Mouse (Mus musculus) C2C12 (cell line): ENCODE measurements around the gene Arhgef10l. TPM values are rescaled to one million over a fixed set of nuclear protein-coding genes. Genes with fewer than 3 reads are reported as not detected.

Experiments used
- H3K27me3 ChIP-seq: one replicate; pipeline ENCODE4 v1.6.1; 2011; ENCODE audit not compliant: control insufficient read depth, insufficient read depth, insufficient read length
- H3K36me3 ChIP-seq: one replicate; pipeline ENCODE4 v1.6.1; 2011; ENCODE audit not compliant: control insufficient read depth, insufficient read depth
- H3K4me3 ChIP-seq: one replicate; pipeline ENCODE4 v1.5.1; 2011; ENCODE audit warnings: mild to moderate bottlenecking, control low read depth; ENCODE audit not compliant: poor library complexity, insufficient read depth, severe bottlenecking
- H3K79me2 ChIP-seq: one replicate; pipeline ENCODE4 v1.6.1; 2011; ENCODE audit not compliant: control insufficient read depth, insufficient read depth
- H3K79me3 ChIP-seq: one replicate; pipeline ENCODE4 v1.6.1; 2011; ENCODE audit warnings: low read depth, control low read depth
- H3ac ChIP-seq: one replicate; pipeline ENCODE3; 2011; ENCODE audit warnings: low read depth; ENCODE audit not compliant: control insufficient read depth, insufficient read length
- CEBPB ChIP-seq: IDR thresholded peaks from one replicate; pipeline ENCODE4 v1.6.1; 2011; ENCODE audit warnings: low read depth, mild to moderate bottlenecking, control low read depth, moderate library complexity
- CTCF ChIP-seq: IDR thresholded peaks from one replicate; pipeline ENCODE4 v1.5.1; 2011; ENCODE audit not compliant: control insufficient read depth, insufficient read depth, insufficient read length
- FOSL1 ChIP-seq: IDR thresholded peaks from one replicate; pipeline ENCODE4 v1.8.0; 2011; ENCODE audit warnings: mild to moderate bottlenecking, low read length; ENCODE audit not compliant: poor library complexity, insufficient read depth, severe bottlenecking
- MAX ChIP-seq: IDR thresholded peaks from one replicate; pipeline ENCODE4 v1.6.1; 2011; ENCODE audit warnings: mild to moderate bottlenecking, control low read depth
- MYOD1 ChIP-seq: IDR thresholded peaks from one replicate; pipeline ENCODE4 v1.6.1; 2011; ENCODE audit warnings: low read depth; ENCODE audit not compliant: control insufficient read depth, insufficient read length
- MYOG ChIP-seq: IDR thresholded peaks from one replicate; pipeline ENCODE4 v1.6.1; 2011; ENCODE audit not compliant: control insufficient read depth, insufficient read length; ENCODE audit errors: extremely low read depth
- USF1 ChIP-seq: IDR thresholded peaks from one replicate; pipeline ENCODE4 v1.6.1; 2011; ENCODE audit warnings: low read depth, mild to moderate bottlenecking, control low read depth, moderate library complexity
- polyA plus RNA-seq: library from polyadenylated mRNA; unstranded; fragments of >200 nt; fragmentation: generic; extraction: Trizol; gene quantifications from one replicate; pipeline ENCODE4 v1.2.1, GENCODE M21; 2012; ENCODE audit warnings: missing spikeins

Gene Arhgef10l
- polyA plus RNA-seq, 1 experiment, result 27.8 TPM

DNA sequence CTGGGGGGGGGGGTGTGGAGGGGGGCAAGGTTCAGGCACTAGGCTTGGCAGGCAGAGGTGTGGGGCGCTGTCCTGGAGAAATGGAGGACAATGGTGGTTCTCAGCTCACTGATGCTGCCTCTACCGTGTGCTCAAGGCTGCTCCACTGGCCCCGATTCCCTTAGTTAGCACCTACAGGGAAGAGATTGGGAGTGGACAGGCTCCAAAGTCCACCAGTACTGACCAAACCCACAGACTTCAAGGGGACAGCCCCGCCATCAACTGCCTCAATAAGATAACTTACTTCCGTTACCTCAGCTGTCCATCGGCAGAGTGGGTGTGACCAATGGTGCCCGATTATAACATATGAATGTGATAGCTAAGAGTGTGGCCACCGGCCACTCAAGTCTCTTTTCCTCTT is 61.3 kb downstream of the Arhgef10l start:
- Histone ChIP-seq H3K36me3 (no peaks in the 10 kb centered on the region), H3K4me3 (no peak overlapping the region), H3ac (no peak overlapping the region), H3K79me2 (no peaks in the 10 kb centered on the region), H3K27me3 (no peaks in the 10 kb centered on the region), H3K79me3 (no peaks in the 10 kb centered on the region)
- TF ChIP-seq CEBPB (no peak), CTCF (no peak), FOSL1 (no peak), MYOG (no peak), MAX (no peak), MYOD1 (no peak), USF1 (no peak)

DNA sequence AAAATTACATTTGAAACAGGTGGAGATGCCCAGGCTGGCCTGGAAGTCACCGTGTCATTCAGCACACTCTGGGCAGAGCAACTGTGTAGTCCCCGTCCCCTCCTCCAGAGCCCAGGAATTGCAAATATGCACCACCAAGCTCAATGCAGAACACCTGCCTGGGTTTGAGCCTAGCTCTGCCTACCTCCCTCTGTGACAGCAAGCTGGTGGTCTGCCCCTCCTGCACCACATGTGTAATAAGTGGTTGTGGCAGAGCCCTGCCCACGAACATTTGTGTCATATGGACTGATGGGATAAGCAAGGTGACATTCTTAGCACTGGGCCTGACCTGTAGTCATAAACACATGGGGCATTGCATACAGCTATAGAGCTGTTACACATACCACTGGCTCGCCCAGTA is 63.8 kb downstream of the Arhgef10l start:
- H3K4me3 ChIP-seq, result no peak overlapping the region
- H3ac ChIP-seq, result no peak overlapping the region
- H3K79me3 ChIP-seq, result no peaks in the 10 kb centered on the region
- H3K79me2 ChIP-seq, result no peaks in the 10 kb centered on the region
- TF ChIP-seq CTCF (no peak), USF1 (no peak), MAX (no peak), CEBPB (no peak), MYOD1 (no peak), MYOG (no peak), FOSL1 (no peak)
- H3K27me3 ChIP-seq, result no peaks in the 10 kb centered on the region
- H3K36me3 ChIP-seq, result no peaks in the 10 kb centered on the region

DNA sequence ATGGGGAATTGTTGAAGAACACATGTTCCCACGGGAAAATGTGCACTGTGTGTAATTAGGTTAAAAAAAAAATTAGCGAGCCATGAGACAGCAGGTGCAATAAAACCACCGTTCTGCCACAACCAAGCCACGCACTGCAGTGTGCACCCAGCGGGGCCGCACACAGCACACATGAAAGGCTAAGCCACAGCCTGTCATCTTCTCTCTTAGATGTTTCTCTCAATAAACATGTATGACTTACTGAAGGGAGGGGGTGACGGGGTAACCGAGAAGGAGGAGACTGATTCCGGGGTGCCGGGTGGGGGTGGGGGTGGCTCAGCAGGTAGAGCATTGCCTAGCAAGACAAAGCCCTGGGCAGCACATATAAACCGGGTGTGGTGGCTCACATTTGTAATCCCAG is 64.7 kb downstream of the Arhgef10l start:
- Histone ChIP-seq H3K36me3 (no peaks in the 10 kb centered on the region), H3K79me3 (no peaks in the 10 kb centered on the region), H3K4me3 (no peak overlapping the region), H3K27me3 (no peaks in the 10 kb centered on the region), H3ac (no peak overlapping the region), H3K79me2 (no peaks in the 10 kb centered on the region)
- TF ChIP-seq FOSL1, result no peak
- TF ChIP-seq CEBPB, result no peak
- no peak for TF ChIP-seq MYOG
- no peak for TF ChIP-seq CTCF
- TF ChIP-seq MAX, result no peak
- TF ChIP-seq MYOD1, result no peak
- no peak for TF ChIP-seq USF1

DNA sequence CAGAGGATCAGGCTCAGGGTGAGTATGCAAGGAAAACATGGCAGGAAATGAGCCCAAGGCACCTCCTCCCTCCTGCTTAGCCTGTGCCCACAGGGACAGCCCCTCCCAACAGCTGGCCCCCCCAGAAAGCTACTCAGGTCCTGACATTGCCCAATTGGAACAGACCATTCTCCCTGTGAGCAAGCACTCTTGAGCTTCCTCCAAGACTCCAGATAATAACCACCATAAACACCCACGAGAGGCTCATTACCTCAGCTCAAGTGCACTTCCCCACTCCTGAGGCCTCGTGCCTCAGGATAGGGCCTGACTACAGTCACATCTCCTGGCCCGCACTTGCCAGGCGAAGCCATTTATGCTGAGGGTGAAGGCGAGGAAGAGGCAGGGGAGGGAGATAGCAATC is 67.0 kb downstream of the Arhgef10l start:
- Histone ChIP-seq H3K27me3 (no peaks in the 10 kb centered on the region), H3K36me3 (no peaks in the 10 kb centered on the region), H3ac (no peak overlapping the region), H3K79me3 (no peaks in the 10 kb centered on the region), H3K79me2 (no peaks in the 10 kb centered on the region), H3K4me3 (no peak overlapping the region)
- TF ChIP-seq FOSL1, result no peak
- no peak for TF ChIP-seq USF1
- no peak for TF ChIP-seq MAX
- TF ChIP-seq CEBPB, result no peak
- no peak for TF ChIP-seq CTCF
- TF ChIP-seq MYOG, result no peak
- TF ChIP-seq MYOD1, result no peak

DNA sequence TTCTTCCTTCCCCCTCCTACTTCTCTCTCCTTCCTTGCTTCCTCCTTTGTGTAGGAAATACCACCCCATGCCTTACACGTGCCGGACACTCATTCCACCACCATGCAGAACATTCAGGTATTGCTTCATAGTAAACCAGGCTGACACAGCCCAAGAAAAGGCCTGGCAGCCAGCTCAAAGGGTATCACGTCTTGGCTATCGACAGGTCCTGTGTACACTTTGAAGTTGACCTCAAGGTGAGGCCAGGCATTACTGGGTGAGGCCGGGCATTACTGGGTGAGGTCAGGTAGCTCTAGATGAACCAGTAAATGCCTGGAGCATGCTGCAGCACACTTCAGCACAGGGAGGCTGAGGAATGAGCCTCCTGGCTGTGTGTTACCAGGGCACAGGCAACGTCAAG is 67.9 kb downstream of the Arhgef10l start:
- H3K79me3 ChIP-seq, result no peaks in the 10 kb centered on the region
- H3K27me3 ChIP-seq, result no peaks in the 10 kb centered on the region
- peaks cover under 1% of the 10 kb centered on the region for H3K36me3 ChIP-seq
- no peak for TF ChIP-seq CTCF
- no peak for TF ChIP-seq CEBPB
- no peak for TF ChIP-seq FOSL1
- no peak for TF ChIP-seq MYOD1
- TF ChIP-seq USF1, result no peak
- TF ChIP-seq MYOG, result no peak
- no peak for TF ChIP-seq MAX
- H3ac ChIP-seq, result no peak overlapping the region
- H3K4me3 ChIP-seq, result no peak overlapping the region
- H3K79me2 ChIP-seq, result no peaks in the 10 kb centered on the region

DNA sequence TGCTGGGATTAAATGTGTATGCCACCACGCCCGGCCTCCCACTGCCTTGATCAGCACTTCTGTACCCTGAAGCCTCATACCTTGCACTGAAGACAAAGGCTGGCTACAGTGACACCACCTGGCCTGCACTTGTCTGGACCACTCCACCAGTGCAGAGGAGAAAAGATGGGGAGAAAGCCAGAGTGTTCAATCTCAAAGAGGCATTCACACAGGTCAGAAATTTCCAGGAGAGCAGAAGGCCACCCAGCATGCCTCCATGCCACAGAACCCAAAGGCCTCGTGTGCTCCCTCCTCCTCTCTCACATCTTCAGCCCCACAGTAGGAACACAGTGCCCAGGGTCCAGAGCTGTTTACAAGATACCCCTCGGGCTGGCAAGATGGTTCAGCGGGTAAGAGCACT is 68.4 kb downstream of the Arhgef10l start:
- H3K36me3 ChIP-seq, result peaks cover 6% of the 10 kb centered on the region
- H3K4me3 ChIP-seq, result no peak overlapping the region
- H3ac ChIP-seq, result no peak overlapping the region
- no peaks in the 10 kb centered on the region for H3K79me3 ChIP-seq
- TF ChIP-seq MYOD1, result no peak
- TF ChIP-seq CTCF, result no peak
- no peak for TF ChIP-seq FOSL1
- TF ChIP-seq MYOG, result no peak
- no peak for TF ChIP-seq USF1
- TF ChIP-seq MAX, result no peak
- no peak for TF ChIP-seq CEBPB
- H3K27me3 ChIP-seq, result no peaks in the 10 kb centered on the region
- no peaks in the 10 kb centered on the region for H3K79me2 ChIP-seq
